Mouse (Mus musculus) A20 (cell line): ENCODE results near the gene Catsperg1.

ENCODE experiments used
- DNase-seq: peaks from one replicate; pipeline ENCODE4 v3.0.0-alpha.2; 2011; ENCODE audit warnings: low read depth, low spot score

Catsperg1 gene

DNA sequence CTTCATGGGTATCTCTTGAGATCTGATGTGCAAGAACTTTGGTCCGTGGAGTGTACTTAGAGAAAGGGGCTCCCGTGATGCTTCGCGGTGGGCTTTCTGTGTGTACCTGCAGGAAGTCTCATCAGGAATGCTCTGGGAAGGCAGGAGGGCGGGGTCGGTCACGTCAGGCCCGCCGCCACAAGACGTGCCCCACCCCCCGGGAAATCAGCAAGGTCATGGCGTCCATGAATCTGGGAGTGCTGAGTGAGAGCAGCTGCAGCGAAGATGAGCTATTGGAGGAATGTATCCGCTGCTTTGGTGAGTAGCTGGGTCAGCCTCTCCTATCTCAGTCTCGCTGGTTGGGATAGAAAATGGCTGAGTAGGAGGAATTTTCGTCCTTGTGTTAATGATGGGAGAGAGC is 76.4 kb downstream of the Catsperg1 start:
- DNase-seq: no peak

DNA sequence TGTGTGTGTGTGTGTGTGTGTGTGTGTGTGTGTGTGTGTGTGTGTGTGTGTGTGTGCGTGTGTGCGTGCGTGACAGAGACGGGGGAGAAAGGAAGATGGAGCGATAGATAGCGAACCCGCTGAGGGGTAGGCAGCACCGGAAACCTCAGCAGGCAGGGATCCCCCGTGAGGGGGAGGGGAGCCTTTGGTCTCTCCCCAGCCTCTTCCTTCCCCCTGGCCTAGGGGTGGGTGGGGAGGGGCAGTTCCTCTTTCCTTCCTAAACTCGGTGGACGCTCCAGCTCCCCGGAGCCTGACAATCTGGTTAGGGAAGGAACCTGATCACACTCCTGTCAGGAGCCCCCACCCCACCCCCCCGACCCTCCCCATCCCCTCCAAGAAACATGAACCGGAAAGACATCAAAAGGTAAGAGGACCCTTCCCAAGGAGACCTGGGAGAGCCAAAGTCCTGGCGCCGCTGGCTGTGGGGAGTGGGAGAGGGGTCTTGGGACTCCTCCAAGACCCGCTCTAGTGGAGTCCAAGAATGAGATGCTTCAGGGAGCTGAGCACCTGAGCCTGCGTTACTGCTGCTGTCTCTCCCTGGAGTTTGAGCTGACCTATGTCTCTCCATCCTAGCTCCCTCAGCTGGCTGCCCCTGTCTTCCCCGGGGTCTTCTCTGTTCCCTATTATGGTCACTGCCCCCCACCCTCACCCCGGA is 79.0 kb downstream of the Catsperg1 start, which contains the start of gene Rasgrp4:
TSS of gene Rasgrp4 (plus strand) at position 159 of the 694 bp plus-strand sequence.
- peak; percentile 74 for DNase-seq

DNA sequence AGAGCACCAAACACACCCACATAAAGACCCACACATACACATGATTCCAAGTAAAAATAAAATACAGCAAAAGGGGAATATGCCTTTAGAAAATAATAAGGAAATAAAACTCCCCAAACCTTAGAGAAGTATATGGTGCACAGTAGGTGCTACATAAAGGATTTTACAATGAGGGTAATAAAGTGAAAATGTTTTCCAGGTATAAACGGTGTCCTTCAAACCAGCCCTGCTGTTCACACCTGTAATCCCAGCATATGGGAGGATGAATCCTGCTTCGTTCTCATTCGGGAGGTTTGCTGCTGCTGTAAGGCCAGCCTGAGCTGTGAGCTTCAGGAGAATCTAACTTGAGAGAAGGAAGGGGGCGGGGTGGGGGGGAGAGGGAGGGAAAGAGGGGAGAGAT is 79.6 kb downstream of the Catsperg1 start:
- DNase-seq: no peak
